Mouse (Mus musculus) erythroblast, embryonic 14.5 days (primary cell): Measurements from ENCODE around the gene Lrrc51.

ENCODE experiments used
- GATA1 ChIP-seq: IDR thresholded peaks from 2 replicates; pipeline ENCODE4 v1.6.1; 2012; ENCODE audit warnings: low read length, inconsistent platforms, mixed read lengths
- TAL1 ChIP-seq: IDR thresholded peaks from 3 replicates; pipeline ENCODE4 v1.6.1; 2012; ENCODE audit warnings: low read length, inconsistent platforms, mixed read lengths

DNA sequence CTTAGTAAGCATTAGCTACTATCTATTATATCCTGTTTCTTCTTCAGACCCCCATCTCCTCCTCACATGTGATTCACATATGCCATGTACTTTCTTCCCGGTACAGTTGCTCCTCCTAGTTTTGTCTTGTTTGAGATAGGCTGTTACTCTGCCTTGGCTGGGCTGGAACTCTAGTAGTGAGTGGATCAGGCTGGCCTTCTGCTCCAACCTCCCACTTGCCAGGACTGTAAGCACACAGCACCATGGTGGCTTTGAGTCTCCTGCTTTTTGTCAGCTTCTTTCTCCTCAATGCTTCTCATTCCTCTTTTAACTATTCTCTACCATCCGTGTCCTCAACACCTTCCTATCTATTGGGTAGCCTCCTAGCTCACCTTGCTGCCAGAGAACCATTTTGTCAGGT, 35.1 kb upstream of the Lrrc51 start:
- TF ChIP-seq TAL1, result no peak
- no peak for TF ChIP-seq GATA1
